Mouse (Mus musculus) thymus, adult 2 months (tissue): ENCODE results near the gene 1500009C09Rik.

Source experiments
- CTCF ChIP-seq: fragments of 200-500 bp; IDR thresholded peaks from 2 replicates; pipeline ENCODE4 v1.5.1; 2012; ENCODE audit warnings: mild to moderate bottlenecking, control low read depth, low read length, moderate library complexity, borderline replicate concordance; ENCODE audit not compliant: control insufficient read depth, poor library complexity, insufficient read depth; ENCODE audit errors: extremely low read depth
- POLR2A ChIP-seq: fragments of 200-500 bp; IDR thresholded peaks from 2 replicates; pipeline ENCODE4 v1.6.1; 2012; ENCODE audit warnings: mild to moderate bottlenecking, low read length, control low read depth, moderate library complexity; ENCODE audit not compliant: control insufficient read depth, poor library complexity, insufficient read depth; ENCODE audit errors: extremely low read depth

- TF ChIP-seq CTCF (no peak), POLR2A (no peak)
Measured at GRCm38 (mm10) chr15:82280638-82281037, 28.4 kb downstream of the 1500009C09Rik start.
